Mouse (Mus musculus) megakaryocyte, adult 5-6 weeks (primary cell): Measurements from ENCODE around the gene Kcnj4. TPM values are rescaled to one million over a fixed set of nuclear protein-coding genes. Genes with fewer than 3 reads are reported as not detected.

ENCODE experiments used
- ATAC-seq: 2 replicates; pipeline ENCODE4 v1.8.0; 2016; ENCODE audit warnings: mild to moderate bottlenecking, inconsistent platforms; ENCODE audit not compliant: poor library complexity, severe bottlenecking
- total RNA-seq, 2 experiments: library from RNA; stranded (forward) in 1 of 2; stranded (reverse) in 1 of 2; fragments of 153-499, 151-499 nt in 1 of 2; fragments of 221-1000, 200-1000 nt in 1 of 2; gene quantifications; 2 replicates each; pipeline versions ENCODE4 v1.2.3 to v1.2.4; 2015 to 2017

Gene Kcnj4
- total RNA-seq, 2 experiments from 2014 or later = not detected

- ATAC-seq = no peak
These were observed 8.9 kb upstream of the Kcnj4 start for GRCm38 (mm10) chr15:79513940-79514339.

GRCm38 (mm10) chr15:79511553-79512320, 6.7 kb upstream of the Kcnj4 start:
- ATAC-seq = no peak

GRCm38 (mm10) chr15:79510425-79510824, 5.4 kb upstream of the Kcnj4 start:
- no peak for ATAC-seq

GRCm38 (mm10) chr15:79509998-79510397, 5.0 kb upstream of the Kcnj4 start:
- ATAC-seq = no peak

GRCm38 (mm10) chr15:79507055-79507828, 2.2 kb upstream of the Kcnj4 start:
- no peak for ATAC-seq

- ATAC-seq = no peak
These were observed 1.4 kb upstream of the Kcnj4 start for GRCm38 (mm10) chr15:79506460-79506859.

- no peak for ATAC-seq
These were observed 709 bp upstream of the Kcnj4 start for GRCm38 (mm10) chr15:79505616-79506283.

- no peak for ATAC-seq
These were observed 1.6 kb downstream of the Kcnj4 start for GRCm38 (mm10) chr15:79503438-79503837.

- ATAC-seq = no peak
These were observed 2.1 kb downstream of the Kcnj4 start for GRCm38 (mm10) chr15:79502891-79503341.

GRCm38 (mm10) chr15:79500110-79500509, 4.9 kb downstream of the Kcnj4 start:
- ATAC-seq = no peak

- no peak for ATAC-seq
These were observed 11.5 kb downstream of the Kcnj4 start for GRCm38 (mm10) chr15:79493527-79493926.

- no peak for ATAC-seq
These were observed 15.6 kb downstream of the Kcnj4 start for GRCm38 (mm10) chr15:79489463-79489862.

GRCm38 (mm10) chr15:79481181-79481688, 23.8 kb downstream of the Kcnj4 start:
- ATAC-seq = no peak

GRCm38 (mm10) chr15:79477227-79477626, 27.8 kb downstream of the Kcnj4 start:
- ATAC-seq = no peak

- ATAC-seq = no peak
These were observed 31.2 kb downstream of the Kcnj4 start for GRCm38 (mm10) chr15:79473638-79474355.

- ATAC-seq = no peak
These were observed 32.0 kb downstream of the Kcnj4 start for GRCm38 (mm10) chr15:79473042-79473441.

GRCm38 (mm10) chr15:79471095-79471494, 33.9 kb downstream of the Kcnj4 start:
- ATAC-seq = no peak

- no peak for ATAC-seq
These were observed 34.5 kb downstream of the Kcnj4 start for GRCm38 (mm10) chr15:79470583-79470982.

- no peak for ATAC-seq
These were observed 35.5 kb downstream of the Kcnj4 start for GRCm38 (mm10) chr15:79469577-79469976.

GRCm38 (mm10) chr15:79466601-79467286, 38.3 kb downstream of the Kcnj4 start:
- ATAC-seq = peak; percentile 97
